Mouse (Mus musculus) hematopoietic stem cell, adult 5-6 weeks (primary cell): ENCODE results near the gene Cacna1c. TPM values are rescaled to one million over a fixed set of nuclear protein-coding genes. Genes with fewer than 3 reads are reported as not detected.

Source experiments
- ATAC-seq, 2 experiments: fragments of 125-278 bp in 1 of 2; replicated peaks in 1 of 2; 2 replicates each; pipeline ENCODE4 v1.8.0; 2016 to 2017; ENCODE audit warnings: inconsistent platforms in 2 of 2, mild to moderate bottlenecking in 2 of 2, moderate number of reproducible peaks in 2 of 2, low read depth in 1 of 2, moderate TSS enrichment in 1 of 2; ENCODE audit not compliant: low FRiP score in 2 of 2, poor library complexity in 2 of 2, severe bottlenecking in 2 of 2, insufficient read depth in 1 of 2, low TSS enrichment in 1 of 2
- total RNA-seq: library from RNA; stranded (forward); fragments of 172-1452, 232-1000 nt; gene quantifications from 2 replicates; pipeline ENCODE4 v1.2.3, GENCODE M21; 2017

Gene Cacna1c
- total RNA-seq, 1 experiment from 2014 or later: not detected

DNA sequence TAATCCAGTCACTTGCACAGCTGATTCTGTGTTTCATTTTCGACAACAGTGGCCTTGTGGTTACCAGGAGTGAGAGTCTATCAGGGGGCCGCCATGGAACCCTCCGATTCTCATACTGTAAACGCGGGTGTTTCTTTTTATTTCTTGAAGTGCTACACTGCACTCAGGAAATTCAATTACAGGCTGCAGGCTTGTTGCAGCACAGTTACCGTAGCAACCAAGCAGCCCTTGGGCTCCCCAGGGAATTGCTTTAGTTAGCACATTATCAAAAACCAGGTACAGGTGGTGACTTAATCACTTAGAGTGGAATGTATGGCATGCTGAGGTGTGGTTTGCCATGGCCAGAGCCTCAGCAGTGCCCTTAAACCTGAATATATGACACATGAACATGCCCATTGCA, 621.9 kb downstream of the Cacna1c start:
- no peak for ATAC-seq

GRCm38 (mm10) chr6:118567816-118568215, 628.4 kb downstream of the Cacna1c start:
- no peak for ATAC-seq

DNA sequence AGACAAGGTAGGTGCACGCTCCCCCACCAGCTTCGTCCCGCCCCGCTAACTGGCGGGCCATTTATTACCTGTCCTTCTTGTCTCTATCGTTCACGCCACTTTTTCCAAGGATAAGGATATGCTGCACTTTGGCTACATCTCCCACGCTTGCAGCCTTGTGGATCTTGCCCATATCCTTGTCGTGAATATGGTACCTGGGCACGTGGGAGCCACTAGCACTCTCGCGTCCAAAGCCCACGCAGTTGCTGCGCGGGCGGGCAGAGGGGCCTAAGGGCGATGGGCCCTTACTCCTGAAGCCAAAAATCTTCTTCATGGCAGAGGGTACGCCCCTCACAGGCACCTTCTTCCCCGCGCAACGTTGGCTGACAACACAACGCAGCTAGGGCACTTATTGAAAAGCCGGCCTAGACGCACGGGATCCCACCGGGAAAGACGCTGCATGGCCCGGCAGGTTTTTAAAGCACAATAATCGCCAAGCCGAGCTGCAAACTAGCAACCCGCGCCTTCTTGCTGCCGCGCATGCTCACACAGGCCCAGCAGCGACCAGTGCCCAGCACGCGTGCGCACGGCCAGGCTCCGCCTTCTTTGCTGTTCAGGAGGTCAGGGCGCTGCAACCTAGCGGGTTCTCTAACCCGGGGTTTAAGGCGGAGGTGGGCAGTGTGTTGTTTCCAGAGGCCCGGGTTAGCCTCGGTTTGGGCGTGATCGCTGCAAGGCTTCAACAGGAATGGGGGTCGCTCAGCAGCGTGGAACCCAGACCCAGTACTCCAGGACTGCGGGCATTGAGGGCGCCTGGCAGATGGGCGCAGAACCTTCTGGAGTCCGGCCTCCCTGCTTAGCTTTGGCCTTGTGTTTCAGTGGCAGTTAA, 634.2 kb downstream of the Cacna1c start, which contains the start of gene Ankrd26:
TSS of gene Ankrd26 (minus strand) at position 482 of the 865 bp plus-strand sequence.
- peak; percentile 93 to 98 for ATAC-seq

- ATAC-seq: no peak
Measured at GRCm38 (mm10) chr6:118561225-118561624, 635.0 kb downstream of the Cacna1c start.

GRCm38 (mm10) chr6:118538627-118539026, 657.6 kb downstream of the Cacna1c start:
- ATAC-seq: no peak

Other genes starting within 250 kb of the Cacna1c start
- gene Dcp1b, start 21.2 kb downstream of the Cacna1c start, total RNA-seq: 10.2 and 12.1 TPM in 2 replicates
- gene Cacna2d4, start 40.1 kb upstream of the Cacna1c start, total RNA-seq: 1.1 and 3.7 TPM in 2 replicates
- gene Lrtm2, start 134.3 kb upstream of the Cacna1c start, total RNA-seq: 0.25 and 1.3 TPM in 2 replicates
- gene Adipor2, start 221.3 kb upstream of the Cacna1c start, total RNA-seq: 145 and 155 TPM in 2 replicates